Mouse (Mus musculus) megakaryocyte, embryonic 14.5 days (primary cell): ENCODE data around the gene Armc3. TPM values are rescaled to one million over a fixed set of nuclear protein-coding genes. Genes with fewer than 3 reads are reported as not detected.
"Not testable (repeated sequence)": the region's sequence is repeated elsewhere in the genome, so short reads cannot be mapped to it uniquely, and the experiment has no call there.

Source experiments
- H3K27me3 ChIP-seq: replicated peaks from 2 replicates; pipeline ENCODE3; 2012; ENCODE audit warnings: inconsistent platforms
- H3K36me3 ChIP-seq: replicated peaks from 2 replicates; pipeline ENCODE3; 2012; ENCODE audit warnings: low read length, inconsistent platforms, mixed read lengths
- H3K4me1 ChIP-seq: 2 replicates; pipeline ENCODE4 v1.6.1; 2012; ENCODE audit warnings: inconsistent platforms
- H3K4me3 ChIP-seq: replicated peaks from 2 replicates; pipeline ENCODE3; 2012; ENCODE audit warnings: moderate library complexity, mild to moderate bottlenecking, inconsistent platforms
- H3K9me3 ChIP-seq: 2 replicates; pipeline ENCODE4 v1.6.1; 2012; ENCODE audit warnings: inconsistent platforms
- FLI1 ChIP-seq: IDR thresholded peaks from 2 replicates; pipeline ENCODE4 v1.6.1; 2012; ENCODE audit warnings: low read length, inconsistent platforms, mixed read lengths
- GATA1 ChIP-seq: IDR thresholded peaks from 3 replicates; pipeline ENCODE4 v1.6.1; 2012; ENCODE audit warnings: mixed read lengths, low read length, inconsistent platforms, borderline replicate concordance
- polyA plus RNA-seq: library from polyadenylated mRNA; stranded (reverse); fragments of >175 nt; gene quantifications from 2 replicates; pipeline ENCODE4 v1.2.3, GENCODE M21; 2012; ENCODE audit warnings: low replicate concordance; ENCODE audit not compliant: insufficient read depth

Gene Armc3
- polyA plus RNA-seq, 1 experiment, result not detected

DNA sequence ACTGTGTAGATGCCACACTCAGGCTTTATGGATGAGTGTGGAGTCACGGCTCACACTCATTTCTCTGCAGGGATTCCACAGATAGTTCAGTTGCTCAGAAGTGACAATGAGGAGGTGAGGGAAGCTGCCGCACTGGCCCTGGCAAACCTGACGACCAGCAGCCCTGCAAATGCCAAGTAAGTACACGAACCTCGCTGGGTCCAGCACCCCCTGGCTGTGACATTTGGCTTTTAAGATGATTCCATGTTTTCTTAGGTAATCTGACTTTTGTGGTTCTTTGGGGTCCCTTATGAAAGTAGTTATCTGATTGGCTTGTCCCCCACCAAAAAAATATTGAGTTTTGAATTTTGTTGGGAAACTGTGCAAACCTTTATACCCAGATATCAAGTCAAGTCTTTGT lies 70.9 kb downstream of the Armc3 start:
- H3K27me3 ChIP-seq, result no peaks in the 10 kb centered on the region
- no peaks in the 10 kb centered on the region for H3K36me3 ChIP-seq
- H3K4me1 ChIP-seq, result peaks cover 21% of the 10 kb centered on the region
- TF ChIP-seq GATA1 (no peak), FLI1 (no peak)
- no peaks in the 10 kb centered on the region for H3K9me3 ChIP-seq
- H3K4me3 ChIP-seq, result no peak overlapping the region

DNA sequence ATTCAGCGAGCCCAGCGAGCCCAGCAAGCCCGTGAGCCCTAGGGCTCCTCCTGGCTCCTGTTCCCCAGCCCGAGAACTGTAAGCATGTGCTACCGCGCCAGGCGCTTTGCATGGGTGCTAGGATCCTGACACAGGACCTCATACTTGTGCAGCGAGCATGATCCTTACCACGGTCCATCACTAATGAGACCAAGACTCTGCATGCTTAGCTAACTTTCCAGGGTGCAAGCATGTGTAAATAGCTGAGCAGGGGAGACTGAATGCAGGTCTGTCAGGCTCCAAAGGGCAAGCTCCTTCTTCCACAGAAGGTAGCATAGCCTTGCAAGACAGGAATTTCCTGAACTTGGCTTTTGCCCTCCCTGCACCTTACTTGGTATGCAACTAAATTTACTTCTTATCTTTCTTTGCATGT lies 71.6 kb downstream of the Armc3 start:
- no peaks in the 10 kb centered on the region for H3K9me3 ChIP-seq
- H3K4me3 ChIP-seq, result no peak overlapping the region
- TF ChIP-seq GATA1 (no peak), FLI1 (no peak)
- no peaks in the 10 kb centered on the region for H3K36me3 ChIP-seq
- H3K4me1 ChIP-seq, result peaks cover 20% of the 10 kb centered on the region
- no peaks in the 10 kb centered on the region for H3K27me3 ChIP-seq

DNA sequence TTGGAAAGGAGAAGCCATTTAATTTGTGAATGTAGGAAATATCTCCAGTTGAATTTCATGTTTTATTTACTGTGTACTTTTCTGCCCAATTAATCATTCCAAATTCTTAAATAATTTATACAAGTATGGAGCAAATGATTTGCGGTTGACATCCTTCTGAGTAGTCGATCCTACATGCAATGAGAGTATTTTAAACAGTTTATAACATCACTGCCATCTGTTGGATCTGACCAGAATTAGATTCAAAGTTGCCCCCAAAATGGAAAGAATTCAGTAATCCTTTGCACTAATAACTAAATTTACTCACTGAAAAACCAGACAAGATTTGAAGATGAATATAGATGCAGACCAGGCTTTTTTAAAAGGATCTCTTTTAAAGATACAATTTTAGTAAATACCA lies 75.5 kb downstream of the Armc3 start:
- H3K36me3 ChIP-seq, result no peaks in the 10 kb centered on the region
- H3K27me3 ChIP-seq, result peaks cover 5% of the 10 kb centered on the region
- H3K4me1 ChIP-seq, result peaks cover 24% of the 10 kb centered on the region
- no peaks in the 10 kb centered on the region for H3K9me3 ChIP-seq
- TF ChIP-seq FLI1 (no peak), GATA1 (no peak)
- H3K4me3 ChIP-seq, result no peak overlapping the region

DNA sequence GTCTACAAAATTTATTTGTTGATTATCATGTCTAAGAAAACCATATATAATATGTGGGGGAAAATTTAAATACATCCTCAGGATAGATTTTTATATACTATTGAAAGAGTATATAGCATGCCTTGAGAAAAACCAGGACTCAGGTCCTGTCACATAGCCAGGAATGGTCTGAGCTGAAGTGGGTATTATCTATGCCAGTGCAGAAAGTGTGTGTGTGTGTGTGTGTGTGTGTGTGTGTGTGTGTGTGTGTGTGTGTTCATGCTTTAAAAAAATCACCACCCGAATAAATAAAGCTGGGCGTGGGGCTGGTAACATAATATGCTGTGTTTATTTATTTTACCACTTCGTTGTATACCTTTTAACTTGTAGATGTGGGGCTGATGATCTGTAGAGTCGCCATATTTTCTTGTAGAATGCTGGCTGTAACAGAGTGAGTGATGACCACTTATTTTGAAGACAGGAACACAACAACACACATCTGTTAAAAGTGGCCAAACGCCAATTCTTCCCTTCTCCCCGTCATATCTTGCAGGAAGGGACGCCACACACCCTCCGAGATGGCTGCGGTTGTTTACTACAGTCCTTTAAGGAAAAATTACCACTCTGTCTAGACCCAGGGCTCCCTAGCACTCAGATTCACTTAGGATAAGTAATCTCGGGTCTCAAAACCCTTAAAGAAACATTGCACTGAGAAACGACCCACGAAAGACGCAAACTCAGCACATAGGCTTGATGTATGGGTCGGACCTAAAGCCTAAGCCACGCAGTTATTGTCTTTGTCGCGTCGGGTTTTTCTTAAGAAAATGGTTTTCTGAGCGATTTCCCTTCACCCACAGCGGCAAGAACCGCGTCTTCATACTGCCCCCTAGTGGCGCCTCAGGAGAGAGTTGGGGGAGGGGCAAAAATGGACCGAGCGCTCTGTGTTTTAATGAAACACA lies 76.8 kb downstream of the Armc3 start:
- Histone ChIP-seq H3K36me3 (no peaks in the 10 kb centered on the region), H3K4me3 (peak overlapping the region; percentile 92), H3K4me1 (peaks cover 29% of the 10 kb centered on the region), H3K9me3 (no peaks in the 10 kb centered on the region), H3K27me3 (peaks cover 10% of the 10 kb centered on the region)
- TF ChIP-seq GATA1 (no peak), FLI1 (no peak)

DNA sequence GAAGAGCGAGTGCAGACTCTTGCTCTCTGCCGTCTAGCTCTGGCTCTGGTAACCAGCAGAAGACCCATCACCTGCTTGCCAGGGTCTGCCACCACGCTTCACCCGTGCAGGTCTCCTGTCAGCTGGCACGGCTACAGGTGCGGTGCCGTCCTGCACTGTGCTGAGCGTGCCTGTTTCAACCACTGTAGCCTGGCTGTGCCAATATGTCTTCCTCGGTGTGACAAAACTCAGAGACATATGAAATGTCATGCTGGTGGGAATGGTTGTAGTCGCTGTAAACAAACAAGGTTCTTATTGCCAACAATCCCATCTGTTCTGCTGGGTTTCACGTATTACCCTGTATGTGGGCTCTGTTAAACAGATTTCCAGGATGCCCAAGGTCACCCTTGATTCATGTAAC lies 81.2 kb downstream of the Armc3 start:
- no peaks in the 10 kb centered on the region for H3K36me3 ChIP-seq
- peaks cover 26% of the 10 kb centered on the region for H3K4me1 ChIP-seq
- H3K4me3 ChIP-seq, result no peak overlapping the region
- H3K27me3 ChIP-seq, result peaks cover 16% of the 10 kb centered on the region
- TF ChIP-seq FLI1 (no peak), GATA1 (no peak)
- H3K9me3 ChIP-seq, result no peaks in the 10 kb centered on the region

DNA sequence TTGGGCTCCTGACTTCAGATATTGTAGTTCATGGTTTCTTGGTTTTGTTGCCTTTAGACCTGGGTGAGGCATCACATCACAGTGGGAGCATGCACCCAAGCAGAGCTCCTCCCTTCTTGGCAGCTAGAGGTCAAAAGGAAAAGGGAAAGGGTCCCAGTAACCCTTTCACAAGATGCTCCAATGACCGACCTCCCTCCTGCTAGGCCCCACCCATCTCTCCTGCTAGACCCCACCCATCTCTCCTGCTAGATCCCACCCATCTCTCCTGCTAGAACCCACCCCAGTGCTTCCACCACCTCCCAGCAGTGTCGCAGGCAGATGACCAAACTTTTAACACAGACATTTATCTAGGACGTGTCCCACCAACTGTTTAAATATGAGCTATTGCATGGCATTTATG lies 93.3 kb downstream of the Armc3 start:
- TF ChIP-seq FLI1 (no peak), GATA1 (no peak)
- H3K4me1 ChIP-seq, result no peaks in the 10 kb centered on the region
- H3K9me3 ChIP-seq, result no peaks in the 10 kb centered on the region
- H3K27me3 ChIP-seq, result peaks cover 5% of the 10 kb centered on the region
- H3K4me3 ChIP-seq, result no peak overlapping the region
- H3K36me3 ChIP-seq, result no peaks in the 10 kb centered on the region

DNA sequence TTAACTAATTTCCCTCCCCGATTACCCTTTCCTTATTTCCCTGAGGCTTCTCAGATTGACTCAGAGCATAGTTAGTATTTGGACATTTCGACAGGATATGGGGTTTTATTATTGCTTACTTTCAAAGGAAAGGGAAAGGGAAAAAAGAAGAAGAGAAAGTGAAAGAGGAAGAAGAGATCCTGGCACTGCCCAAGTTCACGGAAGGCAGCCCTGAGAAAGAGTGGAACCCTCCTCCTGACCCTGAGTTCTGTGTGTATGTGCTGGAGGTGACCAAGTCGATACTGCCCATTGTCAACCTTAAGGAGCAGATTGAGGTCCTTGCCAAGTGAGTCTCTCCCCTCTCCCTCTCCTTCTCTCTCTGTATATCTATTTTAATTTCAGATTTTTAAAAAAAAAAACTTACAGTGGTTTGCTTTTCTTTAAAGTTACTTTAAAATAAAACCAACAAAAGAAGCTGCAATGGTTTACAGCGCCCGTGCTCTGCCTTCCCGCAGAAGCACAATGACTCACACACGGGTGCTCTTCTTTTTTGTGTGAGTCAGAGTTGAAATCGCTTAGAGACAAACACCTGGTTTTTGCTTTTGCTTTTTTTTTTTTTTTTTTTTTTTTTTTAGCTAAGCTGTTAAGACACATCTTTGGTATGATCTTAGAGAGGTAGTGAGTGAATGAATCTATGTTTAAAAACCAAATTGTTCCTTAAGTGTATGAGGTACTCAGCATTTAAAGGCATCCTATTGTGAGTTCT lies 101.4 kb downstream of the Armc3 start:
- peaks cover 17% of the 10 kb centered on the region for H3K4me1 ChIP-seq
- peaks cover 7% of the 10 kb centered on the region for H3K27me3 ChIP-seq
- H3K9me3 ChIP-seq, result no peaks in the 10 kb centered on the region
- no peak for TF ChIP-seq FLI1
- no peak for TF ChIP-seq GATA1
- H3K4me3 ChIP-seq, result peak overlapping the region; percentile 84
- H3K36me3 ChIP-seq, result no peaks in the 10 kb centered on the region

DNA sequence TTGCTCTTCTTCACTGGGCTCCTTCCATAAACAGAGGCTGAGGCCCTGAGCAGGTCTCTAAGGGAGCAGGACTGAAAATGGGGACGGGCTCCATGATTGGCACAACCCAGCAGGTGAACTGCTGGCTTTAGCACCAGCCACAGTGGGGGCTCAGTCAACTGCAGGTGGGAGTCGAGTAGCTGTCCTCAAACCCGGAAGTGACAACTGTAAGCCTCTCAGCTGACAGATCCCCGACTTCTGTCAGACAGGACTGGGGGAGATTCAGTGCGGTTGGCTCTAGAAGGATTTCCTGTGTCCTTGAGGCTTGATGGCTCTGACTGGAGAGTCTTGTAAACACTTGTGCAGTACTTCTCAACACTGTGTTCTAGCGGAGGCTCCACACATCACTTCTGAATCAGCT lies 102.1 kb downstream of the Armc3 start:
- H3K36me3 ChIP-seq, result no peaks in the 10 kb centered on the region
- TF ChIP-seq FLI1 (no peak), GATA1 (no peak)
- H3K4me3 ChIP-seq, result peak overlapping the region; percentile 34
- peaks cover 7% of the 10 kb centered on the region for H3K27me3 ChIP-seq
- peaks cover 17% of the 10 kb centered on the region for H3K4me1 ChIP-seq
- H3K9me3 ChIP-seq, result no peaks in the 10 kb centered on the region

DNA sequence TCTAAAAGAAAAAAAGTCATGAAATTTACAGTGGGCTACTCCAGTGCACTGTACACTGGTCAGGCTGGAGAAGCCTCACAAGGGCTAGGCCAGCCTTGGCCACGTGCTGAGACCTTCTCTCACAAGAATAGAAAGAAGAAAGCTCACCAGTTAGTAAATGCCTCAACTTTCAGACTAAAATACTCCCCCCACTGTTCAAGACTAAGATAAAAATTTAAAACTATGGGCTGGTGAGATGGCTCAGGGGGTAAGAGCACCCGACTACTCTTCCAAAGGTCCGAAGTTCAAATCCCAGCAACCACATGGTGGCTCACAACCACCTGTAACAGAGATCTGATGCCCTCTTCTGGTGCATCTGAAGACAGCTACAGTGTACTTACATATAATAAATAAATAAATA lies 104.0 kb downstream of the Armc3 start:
- not testable (repeated sequence) for H3K27me3 ChIP-seq, H3K9me3 ChIP-seq, H3K36me3 ChIP-seq, H3K4me3 ChIP-seq
- H3K4me1 ChIP-seq, result peaks cover 17% of the 10 kb centered on the region

DNA sequence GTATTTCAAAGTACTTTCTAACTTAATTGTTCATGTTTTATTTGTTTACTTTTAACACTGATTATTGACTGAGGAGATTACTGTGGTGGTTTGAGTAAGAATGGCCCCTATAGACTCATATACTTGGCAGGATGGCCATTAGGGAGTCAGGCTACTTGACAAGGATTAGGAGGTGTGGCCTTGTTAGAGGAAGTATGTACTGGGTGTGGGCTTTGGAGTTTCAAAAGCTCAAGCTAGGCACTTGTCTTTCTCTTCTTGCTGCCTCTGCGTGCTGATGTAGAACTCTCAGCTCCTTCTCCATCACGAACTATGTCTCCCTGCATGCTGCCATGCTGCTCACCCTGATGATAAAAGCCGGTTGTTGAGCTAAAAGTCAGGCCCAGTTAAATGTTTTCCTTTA lies 111.4 kb downstream of the Armc3 start:
- Histone ChIP-seq H3K4me3 (no peak overlapping the region), H3K9me3 (peaks cover 11% of the 10 kb centered on the region), H3K36me3 (no peaks in the 10 kb centered on the region), H3K27me3 (peaks cover 6% of the 10 kb centered on the region), H3K4me1 (no peaks in the 10 kb centered on the region)
- TF ChIP-seq FLI1 (no peak), GATA1 (no peak)
